Mouse (Mus musculus) neural tube, embryonic 14.5 days (tissue): ENCODE measurements around the gene 1110008L16Rik. TPM values are rescaled to one million over a fixed set of nuclear protein-coding genes. Genes with fewer than 3 reads are reported as not detected.
"Not testable (repeated sequence)": the region's sequence is repeated elsewhere in the genome, so short reads cannot be mapped to it uniquely, and the experiment has no call there.

ENCODE experiments used
- ATAC-seq: fragments of 200-750 bp; cut with Nextera tagmentation; 2 replicates; pipeline ENCODE4 v1.8.0; 2017; ENCODE audit warnings: low read depth, mild to moderate bottlenecking, moderate TSS enrichment, moderate library complexity
- H3K27ac ChIP-seq: fragments of 300-500 bp; sonication (generic); 2 replicates; pipeline ENCODE4 v1.5.1; 2014; ENCODE audit warnings: low read depth, mild to moderate bottlenecking, control low read depth, low read length, moderate library complexity, mixed read lengths
- H3K27me3 ChIP-seq: fragments of 300-500 bp; sonication (generic); 2 replicates; pipeline ENCODE4 v1.6.1; 2014; ENCODE audit warnings: low read length; ENCODE audit not compliant: control insufficient read depth, insufficient read depth
- H3K36me3 ChIP-seq: fragments of 300-500 bp; sonication (generic); 2 replicates; pipeline ENCODE4 v1.6.1; 2014; ENCODE audit warnings: low read length, mixed read lengths; ENCODE audit not compliant: control insufficient read depth, insufficient read depth
- H3K4me1 ChIP-seq: fragments of 300-500 bp; sonication (generic); 2 replicates; pipeline ENCODE4 v1.6.1; 2014; ENCODE audit warnings: low read length; ENCODE audit not compliant: control insufficient read depth, insufficient read depth
- H3K4me2 ChIP-seq: fragments of 300-500 bp; sonication (generic); 2 replicates; pipeline ENCODE4 v1.6.1; 2014; ENCODE audit warnings: mild to moderate bottlenecking, low read depth, low read length, control low read depth
- H3K4me3 ChIP-seq: fragments of 300-500 bp; sonication (generic); 2 replicates; pipeline ENCODE4 v1.5.1; 2014; ENCODE audit warnings: low read depth, low read length, control low read depth, mixed read lengths
- H3K9ac ChIP-seq: fragments of 300-500 bp; sonication (generic); replicated peaks from 2 replicates; pipeline ENCODE4 v1.6.1; 2014; ENCODE audit warnings: low read depth, mild to moderate bottlenecking, control low read depth, low read length, mixed read lengths
- H3K9me3 ChIP-seq: fragments of 300-500 bp; sonication (generic); 2 replicates; pipeline ENCODE4 v1.6.1; 2016; ENCODE audit warnings: low read length; ENCODE audit not compliant: control insufficient read depth
- WGBS: fragments of 180-500 bp; shearing (Covaris S2); extraction: QIAGEN DNeasy Blood & Tissue Kit; methylation state at CpG from one replicate; pipeline ENCODE4 v1.1.7; 2014; 5-methylcytosine and 5-hydroxymethylcytosine counted together
- polyA plus RNA-seq: library from polyadenylated mRNA; unstranded; fragments of >200 nt; fragmentation: Nextera tagmentation; extraction: Ambion mirVana; gene quantifications from 2 replicates; pipeline ENCODE4 v1.2.1, GENCODE M21; 2014

Gene 1110008L16Rik
- polyA plus RNA-seq, 1 experiment from 2014 or later, result 11.4 TPM

GRCm38 (mm10) chr12:55386456-55386855, 87.1 kb downstream of the 1110008L16Rik start:
- H3K9me3 ChIP-seq, result no peaks in the 10 kb centered on the region
- ATAC-seq, result no peak
- H3K36me3 ChIP-seq, result no peaks in the 10 kb centered on the region
- no peaks in the 10 kb centered on the region for H3K27me3 ChIP-seq
- H3K4me3 ChIP-seq, result no peak overlapping the region
- no peaks in the 10 kb centered on the region for H3K4me1 ChIP-seq
- WGBS, result 66% methylated on average over 9 of the region's 9 CpGs
- H3K4me2 ChIP-seq, result no peak overlapping the region
- H3K27ac ChIP-seq, result no peak overlapping the region
- no peak overlapping the region for H3K9ac ChIP-seq

- Histone ChIP-seq H3K4me1 (no peaks in the 10 kb centered on the region), H3K9me3 (no peaks in the 10 kb centered on the region), H3K4me2 (no peak overlapping the region), H3K36me3 (no peaks in the 10 kb centered on the region), H3K9ac (no peak overlapping the region), H3K27ac (no peak overlapping the region), H3K27me3 (no peaks in the 10 kb centered on the region), H3K4me3 (no peak overlapping the region)
- no peak for ATAC-seq
- 77% methylated on average over 7 of the region's 7 CpGs for WGBS
Measured at GRCm38 (mm10) chr12:55387083-55387787, 87.9 kb downstream of the 1110008L16Rik start.

- no peak for ATAC-seq
- Histone ChIP-seq H3K9ac (no peak overlapping the region), H3K27ac (no peak overlapping the region), H3K27me3 (no peaks in the 10 kb centered on the region), H3K9me3 (no peaks in the 10 kb centered on the region), H3K4me2 (no peak overlapping the region), H3K4me1 (no peaks in the 10 kb centered on the region), H3K36me3 (no peaks in the 10 kb centered on the region), H3K4me3 (no peak overlapping the region)
- 66% methylated on average over 11 of the region's 11 CpGs for WGBS
Measured at GRCm38 (mm10) chr12:55387788-55388465, 88.5 kb downstream of the 1110008L16Rik start.

- Histone ChIP-seq H3K36me3 (no peaks in the 10 kb centered on the region), H3K4me2 (no peak overlapping the region), H3K27me3 (no peaks in the 10 kb centered on the region), H3K9ac (no peak overlapping the region), H3K27ac (no peak overlapping the region), H3K4me1 (no peaks in the 10 kb centered on the region), H3K4me3 (no peak overlapping the region), H3K9me3 (no peaks in the 10 kb centered on the region)
- WGBS, result 67% methylated on average over 6 of the region's 6 CpGs
- ATAC-seq, result peak; percentile 11; the same call in 1 of the 2 replicates
Measured at GRCm38 (mm10) chr12:55388478-55388877, 89.1 kb downstream of the 1110008L16Rik start.

- no peaks in the 10 kb centered on the region for H3K9me3 ChIP-seq
- no peak overlapping the region for H3K4me3 ChIP-seq
- no peak overlapping the region for H3K4me2 ChIP-seq
- H3K9ac ChIP-seq, result no peak overlapping the region
- no peaks in the 10 kb centered on the region for H3K36me3 ChIP-seq
- H3K4me1 ChIP-seq, result no peaks in the 10 kb centered on the region
- H3K27ac ChIP-seq, result no peak overlapping the region
- WGBS, result 78% methylated on average over 17 of the region's 17 CpGs
- H3K27me3 ChIP-seq, result no peaks in the 10 kb centered on the region
- ATAC-seq, result no peak
Measured at GRCm38 (mm10) chr12:55389132-55390081, 90.0 kb downstream of the 1110008L16Rik start.

- Histone ChIP-seq H3K9me3 (no peaks in the 10 kb centered on the region), H3K4me1 (no peaks in the 10 kb centered on the region), H3K4me2 (no peak overlapping the region), H3K27ac (no peak overlapping the region), H3K36me3 (no peaks in the 10 kb centered on the region), H3K4me3 (no peak overlapping the region), H3K27me3 (no peaks in the 10 kb centered on the region), H3K9ac (no peak overlapping the region)
- no peak for ATAC-seq
Measured at GRCm38 (mm10) chr12:55392120-55392519, 92.7 kb downstream of the 1110008L16Rik start.

GRCm38 (mm10) chr12:55392733-55393577, 93.6 kb downstream of the 1110008L16Rik start:
- WGBS, result 89% methylated on average over 11 of the region's 11 CpGs
- Histone ChIP-seq H3K4me1 (no peaks in the 10 kb centered on the region), H3K36me3 (no peaks in the 10 kb centered on the region), H3K4me3 (no peak overlapping the region), H3K4me2 (no peak overlapping the region), H3K27ac (no peak overlapping the region), H3K27me3 (no peaks in the 10 kb centered on the region), H3K9ac (no peak overlapping the region), H3K9me3 (no peaks in the 10 kb centered on the region)
- no peak for ATAC-seq

- not testable (repeated sequence) for H3K9me3 ChIP-seq, ATAC-seq, H3K9ac ChIP-seq, H3K27ac ChIP-seq, H3K36me3 ChIP-seq, H3K27me3 ChIP-seq, H3K4me3 ChIP-seq, H3K4me2 ChIP-seq
- 90% methylated on average over 14 of the region's 14 CpGs for WGBS
- H3K4me1 ChIP-seq, result peaks cover 10% of the 10 kb centered on the region
Measured at GRCm38 (mm10) chr12:55395601-55396000, 96.2 kb downstream of the 1110008L16Rik start.
